Mouse (Mus musculus) forebrain, embryonic 16.5 days (tissue): ENCODE measurements at regions not wholly inside any gene's neighbourhood (a gene's known extent, or its start where the extent isn't known, plus 50 kb on each side); places are given as distances from the start of the nearest gene placed in this dataset.

ENCODE experiments used
- ATAC-seq: fragments of 200-750 bp; cut with Nextera tagmentation; 2 replicates; pipeline ENCODE4 v1.8.0; 2017; ENCODE audit warnings: mild to moderate bottlenecking, moderate library complexity
- H3K27ac ChIP-seq: fragments of 300-500 bp; sonication (generic); 2 replicates; pipeline ENCODE4 v1.5.1; 2014; ENCODE audit warnings: low read length, control low read depth
- H3K27me3 ChIP-seq: fragments of 300-500 bp; sonication (generic); replicated peaks from 2 replicates; pipeline ENCODE4 v1.6.1; 2014; ENCODE audit warnings: low read length; ENCODE audit not compliant: control insufficient read depth, insufficient read depth
- H3K36me3 ChIP-seq: fragments of 300-500 bp; sonication (generic); 2 replicates; pipeline ENCODE4 v1.6.1; 2014; ENCODE audit not compliant: control insufficient read depth, insufficient read depth
- H3K4me1 ChIP-seq: fragments of 300-500 bp; sonication (generic); replicated peaks from 2 replicates; pipeline ENCODE4 v1.6.1; 2014; ENCODE audit warnings: low read length; ENCODE audit not compliant: control insufficient read depth, insufficient read depth
- H3K4me2 ChIP-seq: fragments of 300-500 bp; sonication (generic); 2 replicates; pipeline ENCODE4 v1.6.1; 2014; ENCODE audit warnings: mild to moderate bottlenecking, low read length, control low read depth
- H3K4me3 ChIP-seq: fragments of 300-500 bp; sonication (generic); replicated peaks from 2 replicates; pipeline ENCODE4 v1.5.1; 2014; ENCODE audit warnings: mild to moderate bottlenecking, low read length, control low read depth
- H3K9ac ChIP-seq: fragments of 300-500 bp; sonication (generic); replicated peaks from 2 replicates; pipeline ENCODE4 v1.6.1; 2014; ENCODE audit warnings: low read depth, low read length, control low read depth
- H3K9me3 ChIP-seq: fragments of 300-500 bp; sonication (generic); 2 replicates; pipeline ENCODE4 v1.6.1; 2016; ENCODE audit warnings: low read length; ENCODE audit not compliant: control insufficient read depth
- WGBS: fragments of 180-500 bp; shearing (Covaris S2); extraction: QIAGEN DNeasy Blood & Tissue Kit; methylation state at CpG from one replicate; pipeline ENCODE4 v1.1.7; 2014; 5-methylcytosine and 5-hydroxymethylcytosine counted together

GRCm38 (mm10) chr2:133614672-133615071 is 62.7 kb downstream of the Bmp2 start:
- Histone ChIP-seq H3K27me3 (no peaks in the 10 kb centered on the region), H3K27ac (no peak overlapping the region), H3K9me3 (no peaks in the 10 kb centered on the region), H3K36me3 (no peaks in the 10 kb centered on the region), H3K4me2 (no peak overlapping the region), H3K9ac (no peak overlapping the region), H3K4me3 (no peak overlapping the region), H3K4me1 (no peaks in the 10 kb centered on the region)
- 25% methylated on average over 4 of the region's 4 CpGs for WGBS
- ATAC-seq = peak; percentile 68

GRCm38 (mm10) chr2:133615299-133615698 is 63.3 kb downstream of the Bmp2 start:
- H3K4me2 ChIP-seq = no peak overlapping the region
- WGBS = 64% methylated on average over 3 of the region's 3 CpGs
- H3K9me3 ChIP-seq = no peaks in the 10 kb centered on the region
- no peaks in the 10 kb centered on the region for H3K4me1 ChIP-seq
- H3K4me3 ChIP-seq = no peak overlapping the region
- H3K27me3 ChIP-seq = no peaks in the 10 kb centered on the region
- no peak overlapping the region for H3K27ac ChIP-seq
- H3K9ac ChIP-seq = no peak overlapping the region
- peak; percentile 79 for ATAC-seq
- no peaks in the 10 kb centered on the region for H3K36me3 ChIP-seq

- Histone ChIP-seq H3K36me3 (no peaks in the 10 kb centered on the region), H3K4me3 (no peak overlapping the region), H3K27me3 (no peaks in the 10 kb centered on the region), H3K27ac (no peak overlapping the region), H3K4me1 (no peaks in the 10 kb centered on the region), H3K9me3 (no peaks in the 10 kb centered on the region), H3K9ac (no peak overlapping the region), H3K4me2 (no peak overlapping the region)
- WGBS = 87% methylated on average over 3 of the region's 3 CpGs
- no peak for ATAC-seq
Observed at GRCm38 (mm10) chr2:133617317-133617835, 65.4 kb downstream of the Bmp2 start.

- Histone ChIP-seq H3K27me3 (no peaks in the 10 kb centered on the region), H3K4me2 (no peak overlapping the region), H3K9ac (no peak overlapping the region), H3K9me3 (no peaks in the 10 kb centered on the region), H3K4me3 (no peak overlapping the region), H3K36me3 (no peaks in the 10 kb centered on the region), H3K4me1 (no peaks in the 10 kb centered on the region), H3K27ac (no peak overlapping the region)
- WGBS = 13% methylated on average over 2 of the region's 2 CpGs
- ATAC-seq = no peak
Observed at GRCm38 (mm10) chr2:133622523-133622922, 70.6 kb downstream of the Bmp2 start.

GRCm38 (mm10) chr2:133625542-133625941 is 73.6 kb downstream of the Bmp2 start:
- H3K36me3 ChIP-seq = no peaks in the 10 kb centered on the region
- ATAC-seq = no peak
- H3K4me1 ChIP-seq = no peaks in the 10 kb centered on the region
- no peak overlapping the region for H3K9ac ChIP-seq
- WGBS = 71% methylated on average over 2 of the region's 2 CpGs
- no peak overlapping the region for H3K4me3 ChIP-seq
- H3K27me3 ChIP-seq = no peaks in the 10 kb centered on the region
- no peak overlapping the region for H3K27ac ChIP-seq
- H3K9me3 ChIP-seq = no peaks in the 10 kb centered on the region
- no peak overlapping the region for H3K4me2 ChIP-seq

GRCm38 (mm10) chr2:133628874-133629273 is 76.9 kb downstream of the Bmp2 start:
- Histone ChIP-seq H3K9ac (no peak overlapping the region), H3K36me3 (no peaks in the 10 kb centered on the region), H3K4me3 (no peak overlapping the region), H3K4me2 (no peak overlapping the region), H3K9me3 (no peaks in the 10 kb centered on the region), H3K4me1 (no peaks in the 10 kb centered on the region), H3K27me3 (no peaks in the 10 kb centered on the region), H3K27ac (no peak overlapping the region)
- WGBS = 77% methylated on average over 6 of the region's 6 CpGs
- no peak for ATAC-seq

GRCm38 (mm10) chr2:133635434-133635833 is 83.5 kb downstream of the Bmp2 start:
- H3K4me3 ChIP-seq = no peak overlapping the region
- H3K9me3 ChIP-seq = no peaks in the 10 kb centered on the region
- no peak overlapping the region for H3K4me2 ChIP-seq
- no peak for ATAC-seq
- no peaks in the 10 kb centered on the region for H3K27me3 ChIP-seq
- H3K9ac ChIP-seq = no peak overlapping the region
- H3K36me3 ChIP-seq = no peaks in the 10 kb centered on the region
- H3K27ac ChIP-seq = no peak overlapping the region
- 7% methylated on average over 1 of the region's 1 CpGs for WGBS
- no peaks in the 10 kb centered on the region for H3K4me1 ChIP-seq

- 90% methylated on average over 6 of the region's 6 CpGs for WGBS
- no peak for ATAC-seq
- Histone ChIP-seq H3K9me3 (no peaks in the 10 kb centered on the region), H3K4me1 (no peaks in the 10 kb centered on the region), H3K27me3 (no peaks in the 10 kb centered on the region), H3K4me2 (no peak overlapping the region), H3K36me3 (no peaks in the 10 kb centered on the region), H3K4me3 (no peak overlapping the region), H3K27ac (no peak overlapping the region), H3K9ac (no peak overlapping the region)
Observed at GRCm38 (mm10) chr2:133649874-133650481, 98.0 kb downstream of the Bmp2 start.

GRCm38 (mm10) chr2:133666331-133667054 is 114.5 kb downstream of the Bmp2 start:
- ATAC-seq = no peak
- H3K9me3 ChIP-seq = no peaks in the 10 kb centered on the region
- WGBS = 59% methylated on average over 9 of the region's 9 CpGs
- no peaks in the 10 kb centered on the region for H3K4me1 ChIP-seq
- H3K9ac ChIP-seq = no peak overlapping the region
- no peak overlapping the region for H3K27ac ChIP-seq
- no peaks in the 10 kb centered on the region for H3K27me3 ChIP-seq
- no peaks in the 10 kb centered on the region for H3K36me3 ChIP-seq
- no peak overlapping the region for H3K4me3 ChIP-seq
- no peak overlapping the region for H3K4me2 ChIP-seq
